Mouse (Mus musculus) ES-Bruce4 (cell line): ENCODE data around the gene Gatad2a. TPM values are rescaled to one million over a fixed set of nuclear protein-coding genes. Genes with fewer than 3 reads are reported as not detected.

Experiments
- H3K27ac ChIP-seq: 2 replicates; pipeline ENCODE4 v1.5.1; 2012; ENCODE audit warnings: low read length, inconsistent platforms; ENCODE audit not compliant: insufficient read depth
- H3K27me3 ChIP-seq: 2 replicates; pipeline ENCODE4 v1.6.1; 2012; ENCODE audit warnings: mild to moderate bottlenecking, low read length, inconsistent platforms; ENCODE audit not compliant: control insufficient read depth, poor library complexity, insufficient read depth, severe bottlenecking
- H3K36me3 ChIP-seq: 2 replicates; pipeline ENCODE4 v1.6.1; 2012; ENCODE audit warnings: inconsistent platforms, mild to moderate bottlenecking, low read length, moderate library complexity; ENCODE audit not compliant: control insufficient read depth, poor library complexity, insufficient read depth, severe bottlenecking
- H3K4me1 ChIP-seq: one replicate; pipeline ENCODE4 v1.8.1; 2011; ENCODE audit warnings: low read length; ENCODE audit not compliant: control insufficient read depth, insufficient read depth
- H3K4me3 ChIP-seq: 2 replicates; pipeline ENCODE4 v1.5.1; 2011; ENCODE audit warnings: low read depth, mild to moderate bottlenecking, low read length
- H3K9ac ChIP-seq: 2 replicates; pipeline ENCODE4 v1.6.1; 2012; ENCODE audit warnings: low read depth, mild to moderate bottlenecking, inconsistent platforms; ENCODE audit not compliant: poor library complexity, severe bottlenecking
- H3K9me3 ChIP-seq: replicated peaks from 2 replicates; pipeline ENCODE4 v1.6.1; 2012; ENCODE audit warnings: mild to moderate bottlenecking, low read length, inconsistent platforms; ENCODE audit not compliant: control insufficient read depth, poor library complexity, insufficient read depth, severe bottlenecking
- CTCF ChIP-seq: IDR thresholded peaks from one replicate; pipeline ENCODE4 v1.8.1; 2011; ENCODE audit warnings: low read depth, low read length
- EP300 ChIP-seq: IDR thresholded peaks from 2 replicates; pipeline ENCODE4 v1.6.1; 2011; ENCODE audit warnings: low read depth, low read length; ENCODE audit not compliant: insufficient read depth
- POLR2A ChIP-seq: IDR thresholded peaks from one replicate; pipeline ENCODE4 v1.8.1; 2011; ENCODE audit warnings: low read length; ENCODE audit not compliant: insufficient read depth
- polyA plus RNA-seq: library from polyadenylated mRNA; stranded (reverse); fragments of >200 nt; gene quantifications from 2 replicates; pipeline ENCODE4 v1.2.4, GENCODE M21; 2011; ENCODE audit warnings: low read depth; ENCODE audit not compliant: missing spikeins, insufficient read depth, insufficient read length

Gatad2a gene
- polyA plus RNA-seq, 1 experiment = 155 TPM

- H3K9me3 ChIP-seq = no peaks in the 10 kb centered on the region
- no peak for TF ChIP-seq POLR2A
- H3K4me3 ChIP-seq = no peak overlapping the region
- peaks cover 35% of the 10 kb centered on the region for H3K36me3 ChIP-seq
- peaks cover 4% of the 10 kb centered on the region for H3K4me1 ChIP-seq
- no peak overlapping the region for H3K27ac ChIP-seq
- no peaks in the 10 kb centered on the region for H3K27me3 ChIP-seq
- H3K9ac ChIP-seq = no peak overlapping the region
These were observed 25.3 kb downstream of the Gatad2a start for GRCm38 (mm10) chr8:69970880-69971279.

- H3K9me3 ChIP-seq = no peaks in the 10 kb centered on the region
- peaks cover 34% of the 10 kb centered on the region for H3K36me3 ChIP-seq
- no peak overlapping the region for H3K4me3 ChIP-seq
- TF ChIP-seq CTCF = no peak
- no peak for TF ChIP-seq POLR2A
- TF ChIP-seq EP300 = no peak
- no peak overlapping the region for H3K27ac ChIP-seq
- no peak overlapping the region for H3K9ac ChIP-seq
- H3K27me3 ChIP-seq = no peaks in the 10 kb centered on the region
- H3K4me1 ChIP-seq = peaks cover 4% of the 10 kb centered on the region
These were observed 28.8 kb downstream of the Gatad2a start for GRCm38 (mm10) chr8:69967291-69967933.

- no peak for TF ChIP-seq EP300
- no peak for TF ChIP-seq POLR2A
- no peak for TF ChIP-seq CTCF
- peaks cover 8% of the 10 kb centered on the region; the same call in 1 of the 2 replicates for H3K36me3 ChIP-seq
These were observed 36.9 kb downstream of the Gatad2a start for GRCm38 (mm10) chr8:69959241-69959640.

DNA sequence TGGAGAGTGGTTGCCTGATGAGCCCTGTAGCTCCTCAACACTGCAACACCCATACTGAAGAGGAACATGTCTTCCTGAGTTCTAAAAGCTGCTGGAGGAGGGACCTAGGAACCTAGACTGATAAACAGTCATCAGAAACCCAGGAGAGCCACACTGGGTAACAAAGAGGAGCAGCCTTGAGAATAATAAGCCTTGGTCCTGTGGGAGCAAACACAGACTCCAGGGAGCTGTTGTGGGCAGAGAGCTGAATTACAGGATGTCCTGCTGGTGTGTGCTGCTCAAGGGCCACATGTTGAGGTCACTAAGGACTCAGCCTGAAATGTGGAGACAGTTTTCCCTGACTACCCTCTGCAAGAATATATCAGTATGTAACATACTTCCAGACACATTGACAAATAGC, 38.3 kb downstream of the Gatad2a start:
- Histone ChIP-seq H3K9me3 (no peaks in the 10 kb centered on the region), H3K4me1 (peaks cover 2% of the 10 kb centered on the region), H3K27me3 (no peaks in the 10 kb centered on the region), H3K27ac (no peak overlapping the region), H3K4me3 (no peak overlapping the region), H3K9ac (no peak overlapping the region), H3K36me3 (peaks cover 6% of the 10 kb centered on the region; the same call in 1 of the 2 replicates)
- TF ChIP-seq EP300 = no peak
- no peak for TF ChIP-seq POLR2A
- TF ChIP-seq CTCF = no peak

More at GRCm38 (mm10) chr8:69959241-69959640, 36.9 kb downstream of the Gatad2a start:
- H3K9me3 ChIP-seq = no peaks in the 10 kb centered on the region
- H3K27me3 ChIP-seq = no peaks in the 10 kb centered on the region
- H3K4me1 ChIP-seq = peaks cover 2% of the 10 kb centered on the region
- no peak overlapping the region for H3K4me3 ChIP-seq
- no peak overlapping the region for H3K27ac ChIP-seq
- H3K9ac ChIP-seq = no peak overlapping the region

DNA sequence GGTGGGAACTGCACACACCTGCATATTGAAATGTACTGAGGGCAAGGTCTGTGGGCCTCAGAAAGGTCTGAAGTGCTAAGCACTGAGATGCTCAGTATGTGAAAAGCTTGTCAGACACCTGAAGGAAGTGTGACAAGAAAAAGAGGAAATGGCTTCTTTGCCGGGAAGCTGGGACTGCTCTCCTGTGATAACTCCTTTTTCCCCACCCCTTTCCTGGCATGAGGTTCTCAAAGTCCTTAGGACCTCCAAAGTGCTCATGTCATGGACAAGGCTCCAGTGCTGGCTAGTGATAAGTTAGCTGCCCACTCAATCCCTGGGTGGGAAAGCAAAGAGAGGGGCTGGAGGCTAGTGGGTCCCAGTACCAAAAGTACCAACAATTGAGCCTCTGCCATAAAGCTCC, 38.8 kb downstream of the Gatad2a start:
- no peak overlapping the region for H3K4me3 ChIP-seq
- no peaks in the 10 kb centered on the region for H3K9me3 ChIP-seq
- H3K4me1 ChIP-seq = peaks cover 2% of the 10 kb centered on the region
- no peak overlapping the region for H3K27ac ChIP-seq
- H3K27me3 ChIP-seq = no peaks in the 10 kb centered on the region
- peaks cover 6% of the 10 kb centered on the region; the same call in 1 of the 2 replicates for H3K36me3 ChIP-seq
- H3K9ac ChIP-seq = no peak overlapping the region
- TF ChIP-seq POLR2A (no peak), EP300 (no peak), CTCF (no peak)

DNA sequence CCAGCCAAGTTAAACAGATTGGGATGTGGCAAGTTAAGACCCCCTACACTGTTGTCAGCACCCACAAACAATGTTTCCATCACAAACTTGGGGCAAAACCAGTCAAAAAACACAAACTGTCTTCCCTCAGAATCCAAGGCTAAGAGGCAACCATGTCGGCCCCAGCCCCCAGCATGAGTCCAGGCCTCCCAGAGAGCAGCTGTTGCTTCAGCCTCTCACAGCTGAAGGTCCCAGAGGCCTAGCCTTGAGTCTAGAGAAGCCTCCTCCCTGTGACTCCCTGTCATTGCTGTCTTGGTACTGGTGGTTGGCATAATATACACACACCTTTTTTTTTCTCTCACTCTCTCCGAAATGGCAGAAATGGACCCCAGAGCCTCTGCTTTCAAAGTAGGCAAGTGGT, 39.5 kb downstream of the Gatad2a start:
- TF ChIP-seq CTCF (no peak), POLR2A (no peak), EP300 (no peak)
- Histone ChIP-seq H3K36me3 (peaks cover 6% of the 10 kb centered on the region; the same call in 1 of the 2 replicates), H3K27ac (no peak overlapping the region), H3K9ac (no peak overlapping the region), H3K4me3 (no peak overlapping the region), H3K27me3 (no peaks in the 10 kb centered on the region), H3K9me3 (no peaks in the 10 kb centered on the region), H3K4me1 (peaks cover 2% of the 10 kb centered on the region)
